Mouse (Mus musculus) ES-Bruce4 (cell line): ENCODE data around the gene Nfya. TPM values are rescaled to one million over a fixed set of nuclear protein-coding genes. Genes with fewer than 3 reads are reported as not detected.

Experiments used
- H3K27ac ChIP-seq: 2 replicates; pipeline ENCODE4 v1.5.1; 2012; ENCODE audit warnings: low read length, inconsistent platforms; ENCODE audit not compliant: insufficient read depth
- H3K27me3 ChIP-seq: 2 replicates; pipeline ENCODE4 v1.6.1; 2012; ENCODE audit warnings: mild to moderate bottlenecking, low read length, inconsistent platforms; ENCODE audit not compliant: control insufficient read depth, poor library complexity, insufficient read depth, severe bottlenecking
- H3K36me3 ChIP-seq: 2 replicates; pipeline ENCODE4 v1.6.1; 2012; ENCODE audit warnings: inconsistent platforms, mild to moderate bottlenecking, low read length, moderate library complexity; ENCODE audit not compliant: control insufficient read depth, poor library complexity, insufficient read depth, severe bottlenecking
- H3K4me1 ChIP-seq: one replicate; pipeline ENCODE4 v1.8.1; 2011; ENCODE audit warnings: low read length; ENCODE audit not compliant: control insufficient read depth, insufficient read depth
- H3K4me3 ChIP-seq: 2 replicates; pipeline ENCODE4 v1.5.1; 2011; ENCODE audit warnings: low read depth, mild to moderate bottlenecking, low read length
- H3K9ac ChIP-seq: 2 replicates; pipeline ENCODE4 v1.6.1; 2012; ENCODE audit warnings: low read depth, mild to moderate bottlenecking, inconsistent platforms; ENCODE audit not compliant: poor library complexity, severe bottlenecking
- H3K9me3 ChIP-seq: replicated peaks from 2 replicates; pipeline ENCODE4 v1.6.1; 2012; ENCODE audit warnings: mild to moderate bottlenecking, low read length, inconsistent platforms; ENCODE audit not compliant: control insufficient read depth, poor library complexity, insufficient read depth, severe bottlenecking
- CTCF ChIP-seq: IDR thresholded peaks from one replicate; pipeline ENCODE4 v1.8.1; 2011; ENCODE audit warnings: low read depth, low read length
- EP300 ChIP-seq: IDR thresholded peaks from 2 replicates; pipeline ENCODE4 v1.6.1; 2011; ENCODE audit warnings: low read depth, low read length; ENCODE audit not compliant: insufficient read depth
- POLR2A ChIP-seq: IDR thresholded peaks from one replicate; pipeline ENCODE4 v1.8.1; 2011; ENCODE audit warnings: low read length; ENCODE audit not compliant: insufficient read depth
- polyA plus RNA-seq: library from polyadenylated mRNA; stranded (reverse); fragments of >200 nt; gene quantifications from 2 replicates; pipeline ENCODE4 v1.2.4, GENCODE M21; 2011; ENCODE audit warnings: low read depth; ENCODE audit not compliant: missing spikeins, insufficient read depth, insufficient read length

Nfya gene
- polyA plus RNA-seq, 1 experiment = 60.1 TPM

- H3K36me3 ChIP-seq = no peaks in the 10 kb centered on the region
- no peak overlapping the region for H3K4me3 ChIP-seq
- H3K27me3 ChIP-seq = no peaks in the 10 kb centered on the region
- H3K4me1 ChIP-seq = peaks cover 4% of the 10 kb centered on the region
- no peak overlapping the region for H3K9ac ChIP-seq
- TF ChIP-seq POLR2A (no peak), CTCF (no peak), EP300 (no peak)
- no peaks in the 10 kb centered on the region for H3K9me3 ChIP-seq
- H3K27ac ChIP-seq = no peak overlapping the region
Observed at GRCm38 (mm10) chr17:48442745-48443457, 33.2 kb upstream of the Nfya start.

DNA sequence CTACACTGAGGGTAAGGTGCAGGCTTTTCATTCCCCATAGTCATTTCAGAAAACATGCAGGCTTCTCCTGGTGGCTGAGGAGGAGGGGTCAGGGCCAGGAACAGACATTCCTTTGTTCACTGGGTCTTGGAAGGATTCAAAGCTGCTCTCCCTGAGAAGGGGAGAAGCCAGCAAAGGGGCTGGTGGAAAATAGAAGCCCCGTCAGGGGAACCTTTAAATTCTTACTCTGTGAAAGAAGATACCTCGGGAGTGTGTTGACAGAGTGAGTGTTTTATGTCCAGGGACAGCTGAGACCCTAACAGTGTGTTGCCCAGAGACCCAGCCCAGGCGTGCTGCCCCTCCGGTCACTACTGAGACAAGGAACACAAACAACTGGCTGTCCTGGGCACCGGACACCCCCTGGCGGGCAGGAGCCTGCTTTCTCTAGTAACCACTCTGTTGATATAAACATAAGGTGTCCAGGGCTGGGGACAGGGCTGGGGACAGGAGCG lies 27.8 kb upstream of the Nfya start:
- Histone ChIP-seq H3K4me1 (peaks cover 12% of the 10 kb centered on the region), H3K27me3 (no peaks in the 10 kb centered on the region), H3K4me3 (no peak overlapping the region), H3K9ac (no peak overlapping the region), H3K36me3 (no peaks in the 10 kb centered on the region), H3K9me3 (no peaks in the 10 kb centered on the region), H3K27ac (no peak overlapping the region)
- TF ChIP-seq CTCF = no peak
- no peak for TF ChIP-seq EP300
- no peak for TF ChIP-seq POLR2A

DNA sequence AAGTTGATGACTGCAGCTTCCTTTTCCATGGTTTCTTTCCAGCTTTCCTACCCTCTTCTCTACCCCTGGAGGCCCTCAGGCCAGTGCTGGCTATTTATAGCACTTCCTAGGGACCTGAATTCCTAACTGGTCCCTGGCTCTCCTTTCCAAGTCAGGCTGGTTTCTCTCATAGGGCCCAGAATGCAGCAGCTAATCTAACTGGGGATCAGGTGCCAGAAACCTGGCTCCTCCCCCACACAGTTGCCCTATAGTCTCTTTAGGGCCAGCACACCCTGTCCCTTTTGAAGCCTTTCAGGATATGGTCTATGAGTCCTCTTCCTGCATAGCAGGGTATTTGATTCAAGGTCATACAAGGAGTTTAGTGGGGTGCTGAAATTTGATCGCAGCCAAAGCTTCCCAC lies 26.8 kb upstream of the Nfya start:
- no peak for TF ChIP-seq CTCF
- no peak for TF ChIP-seq EP300
- TF ChIP-seq POLR2A = no peak
- Histone ChIP-seq H3K4me3 (no peak overlapping the region), H3K9me3 (no peaks in the 10 kb centered on the region), H3K27me3 (no peaks in the 10 kb centered on the region), H3K4me1 (peaks cover 15% of the 10 kb centered on the region), H3K9ac (no peak overlapping the region), H3K27ac (peak overlapping the region; percentile 24; the same call in 1 of the 2 replicates), H3K36me3 (no peaks in the 10 kb centered on the region)

DNA sequence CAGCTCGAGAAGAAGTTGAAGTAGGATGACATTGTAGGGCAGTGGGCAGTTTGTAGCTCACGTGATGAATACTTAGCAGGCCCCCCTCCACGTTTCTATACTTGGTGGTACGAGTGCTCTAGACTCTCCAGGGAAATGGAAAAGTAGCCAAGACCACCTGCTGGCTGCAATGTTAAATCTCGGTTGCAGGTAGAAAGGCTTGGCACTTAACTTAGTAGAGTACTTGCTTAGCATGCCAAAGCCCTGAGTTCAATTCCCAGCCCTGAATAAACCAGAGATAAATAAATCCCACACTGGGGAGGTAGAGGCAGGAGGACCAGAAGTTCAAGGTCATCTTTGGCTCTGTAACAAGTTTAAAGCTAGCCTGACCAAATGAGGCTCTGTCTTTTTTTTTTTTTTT lies 24.8 kb upstream of the Nfya start:
- Histone ChIP-seq H3K9me3 (no peaks in the 10 kb centered on the region), H3K4me1 (peaks cover 20% of the 10 kb centered on the region), H3K9ac (no peak overlapping the region), H3K4me3 (no peak overlapping the region), H3K27ac (no peak overlapping the region; the same call in 1 of the 2 replicates), H3K27me3 (no peaks in the 10 kb centered on the region), H3K36me3 (no peaks in the 10 kb centered on the region)
- TF ChIP-seq POLR2A (no peak), CTCF (no peak), EP300 (no peak)

DNA sequence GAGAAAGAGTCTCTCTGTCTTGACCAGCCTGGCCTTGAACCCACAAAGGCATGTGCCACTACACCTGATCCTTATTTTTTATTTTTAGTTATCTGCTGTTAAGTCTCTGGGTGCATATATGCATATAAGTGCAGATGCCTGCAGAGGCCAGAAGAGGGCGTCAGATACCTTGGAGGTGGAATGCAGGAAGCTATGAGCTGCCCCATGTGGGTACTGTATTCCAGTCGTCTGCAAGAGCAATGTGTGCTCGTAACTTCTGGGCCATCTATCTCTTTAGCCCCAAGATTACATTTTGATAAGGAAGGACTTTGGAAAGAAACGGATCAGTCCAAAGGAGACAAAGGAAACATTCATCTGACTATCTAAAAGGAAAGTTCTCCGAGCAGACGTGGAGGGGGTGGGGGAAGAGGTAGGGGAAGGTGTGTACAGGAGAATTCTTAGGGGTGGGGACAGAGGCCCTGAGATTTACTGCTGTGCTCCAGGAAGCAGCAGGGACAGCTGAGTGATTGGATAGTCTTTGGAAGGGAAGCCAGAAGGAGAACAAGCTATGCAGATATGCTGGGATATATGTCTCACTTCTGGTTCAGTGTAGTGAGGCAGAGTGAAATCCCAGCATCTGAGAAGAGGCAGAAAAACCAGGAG lies 24.1 kb upstream of the Nfya start:
- peaks cover 20% of the 10 kb centered on the region for H3K4me1 ChIP-seq

More for the DNA sequence above, 24.1 kb upstream of the Nfya start:
- Histone ChIP-seq H3K9ac (no peak overlapping the region), H3K9me3 (no peaks in the 10 kb centered on the region), H3K36me3 (no peaks in the 10 kb centered on the region), H3K4me3 (no peak overlapping the region), H3K27me3 (no peaks in the 10 kb centered on the region), H3K27ac (0 out of 2 replicates have a peak overlapping the region, but pooled peaks have one; percentile 52)
- TF ChIP-seq CTCF (peak; percentile 52), EP300 (no peak), POLR2A (no peak)
